Mouse (Mus musculus): ENCODE results near the gene Lgi1. TPM values are rescaled to one million over a fixed set of nuclear protein-coding genes. Genes with fewer than 3 reads are reported as not detected.

Lgi1 gene
- 0.74 and 1.2 TPM in 2 replicates for polyA plus RNA-seq (2016; fragmentation: Nextera tagmentation; extraction: Ambion mirVana)

DNA sequence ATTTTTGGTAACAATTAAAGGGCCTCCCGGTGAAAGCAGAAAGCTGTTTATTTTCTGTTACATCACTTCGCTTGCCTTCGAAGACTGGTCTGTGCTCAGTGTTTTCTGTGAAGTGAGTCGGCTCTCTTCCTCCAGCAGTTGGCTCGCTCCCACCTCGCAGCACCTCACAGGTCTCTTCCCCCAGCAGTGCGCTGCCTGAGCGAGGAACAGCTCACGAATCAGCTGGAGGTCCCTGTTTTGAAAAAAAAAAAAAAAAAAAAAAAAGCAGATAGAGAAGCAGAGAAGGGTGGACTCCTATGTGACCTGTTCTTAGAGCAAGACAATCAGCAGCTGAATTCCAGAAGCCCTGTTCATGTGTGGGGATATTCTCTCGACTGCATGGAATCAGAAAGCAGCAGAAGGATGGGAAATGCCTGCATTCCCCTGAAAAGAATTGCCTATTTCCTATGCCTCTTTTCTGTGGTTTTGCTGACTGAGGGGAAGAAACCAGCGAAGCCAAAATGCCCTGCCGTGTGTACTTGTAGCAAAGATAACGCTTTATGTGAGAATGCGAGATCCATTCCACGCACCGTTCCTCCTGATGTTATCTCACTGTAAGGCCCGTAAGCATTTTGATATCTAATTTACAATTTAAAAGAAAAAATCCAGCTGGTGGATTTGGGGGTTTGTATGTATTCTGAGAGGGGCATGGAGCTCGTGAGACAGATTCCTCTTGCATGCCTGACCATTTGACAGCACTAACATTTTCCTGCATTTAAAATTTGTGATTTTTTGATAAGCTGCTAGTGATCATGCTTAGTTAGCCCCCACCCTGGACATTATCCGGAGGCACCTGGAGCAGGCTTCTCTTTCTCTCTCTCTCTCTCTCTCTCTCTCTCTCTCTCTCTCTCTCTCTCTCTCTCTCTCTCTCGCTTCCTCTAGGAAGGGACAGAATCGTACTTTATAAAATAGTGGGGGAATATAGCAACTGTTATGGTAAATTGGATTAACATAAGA is at the start of gene Lgi1:
Gene Lgi1, plus strand, starts transcription at position 32 of the 996 bp plus-strand sequence.
- Histone ChIP-seq H3K4me1 (replicated peaks) (peaks cover 16% of the 10 kb centered on the region), H3K4me3 (replicated peaks) (peak within 1 kb of the TSS; percentile 20), H3K4me2 (peak within 1 kb of the TSS; percentile 52), H3K27me3 (peaks cover 12% of the 10 kb centered on the region), H3K9me3 (no peaks in the 10 kb centered on the region), H3K27ac (no peak within 1 kb of the TSS), H3K36me3 (no peaks in the 10 kb centered on the region), H3K9ac (replicated peaks) (no peak within 1 kb of the TSS)
- ATAC-seq (ENCODE audit: insufficient number of reproducible peaks, insufficient read depth, low FRiP score, low TSS enrichment, low read depth): no peak
- WGBS: 35% methylated on average over 21 of the region's 21 CpGs

DNA sequence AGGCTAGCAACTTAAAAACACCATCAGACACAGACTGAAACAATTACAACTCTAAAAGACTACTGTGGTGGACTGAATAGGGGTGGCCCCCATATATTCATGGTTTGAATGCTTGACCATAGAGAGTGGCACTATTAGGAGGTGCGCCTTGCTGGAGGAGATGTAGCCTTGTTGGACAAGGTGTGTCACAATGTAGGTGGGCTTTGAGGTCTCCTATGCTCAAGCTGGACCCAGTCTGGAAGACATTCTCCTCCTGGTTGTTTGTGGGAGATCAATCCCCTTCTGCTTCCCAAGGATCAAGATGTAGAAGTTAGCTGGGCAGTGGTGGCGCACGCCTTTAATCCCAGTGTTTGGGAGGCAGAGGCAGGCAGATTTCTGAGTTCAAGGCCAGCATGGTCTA is 46.6 kb upstream of the Lgi1 start:
- no peaks in the 10 kb centered on the region for H3K9me3 ChIP-seq
- no peak overlapping the region for H3K4me3 ChIP-seq (replicated peaks)
- H3K4me1 ChIP-seq (replicated peaks): 0 out of 2 replicates have a peak, but pooled peaks cover under 1% of the 10 kb centered on the region
- no peak overlapping the region for H3K4me2 ChIP-seq
- WGBS: 96% methylated on average over 3 of the region's 3 CpGs
- no peak overlapping the region for H3K27ac ChIP-seq
- H3K36me3 ChIP-seq: peaks cover 34% of the 10 kb centered on the region
- no peak overlapping the region for H3K9ac ChIP-seq (replicated peaks)
- no peak for ATAC-seq (ENCODE audit: insufficient number of reproducible peaks, insufficient read depth, low FRiP score, low TSS enrichment, low read depth)
- no peaks in the 10 kb centered on the region for H3K27me3 ChIP-seq

DNA sequence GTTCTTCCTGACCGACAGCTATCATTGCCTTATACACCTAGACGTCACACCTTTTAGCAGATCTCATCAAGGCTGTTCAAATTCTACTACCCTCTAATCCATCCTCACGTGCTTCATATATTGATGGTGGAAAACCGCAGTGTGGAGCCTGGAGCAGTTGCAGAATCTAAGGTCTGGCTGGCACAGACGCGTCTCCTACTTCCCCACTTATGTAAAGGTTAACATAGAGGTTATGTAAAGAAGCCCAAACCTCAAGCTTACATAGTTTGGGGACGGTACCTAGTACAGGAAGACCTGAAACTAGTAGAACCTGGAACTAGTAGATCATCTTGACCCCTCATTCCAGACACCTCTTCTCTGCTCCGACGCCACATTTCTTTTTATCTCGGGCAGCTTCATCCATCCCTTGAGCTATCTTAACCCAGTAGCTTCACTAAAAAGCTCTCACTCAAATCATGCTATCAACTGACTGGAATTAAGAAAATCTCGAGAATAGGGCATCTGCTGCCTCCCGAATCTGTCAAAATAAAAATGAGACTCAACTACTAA is 40.9 kb upstream of the Lgi1 start:
- peak; percentile 45 for ATAC-seq (ENCODE audit: insufficient number of reproducible peaks, insufficient read depth, low FRiP score, low TSS enrichment, low read depth)
- Histone ChIP-seq H3K9me3 (no peaks in the 10 kb centered on the region), H3K36me3 (peaks cover 11% of the 10 kb centered on the region), H3K9ac (replicated peaks) (peak overlapping the region; percentile 72), H3K4me1 (replicated peaks) (peaks cover 8% of the 10 kb centered on the region), H3K4me3 (replicated peaks) (peak overlapping the region; percentile 69), H3K27me3 (no peaks in the 10 kb centered on the region), H3K27ac (peak overlapping the region; percentile 84), H3K4me2 (peak overlapping the region; percentile 72)
- WGBS: 11% methylated on average over 12 of the region's 12 CpGs

DNA sequence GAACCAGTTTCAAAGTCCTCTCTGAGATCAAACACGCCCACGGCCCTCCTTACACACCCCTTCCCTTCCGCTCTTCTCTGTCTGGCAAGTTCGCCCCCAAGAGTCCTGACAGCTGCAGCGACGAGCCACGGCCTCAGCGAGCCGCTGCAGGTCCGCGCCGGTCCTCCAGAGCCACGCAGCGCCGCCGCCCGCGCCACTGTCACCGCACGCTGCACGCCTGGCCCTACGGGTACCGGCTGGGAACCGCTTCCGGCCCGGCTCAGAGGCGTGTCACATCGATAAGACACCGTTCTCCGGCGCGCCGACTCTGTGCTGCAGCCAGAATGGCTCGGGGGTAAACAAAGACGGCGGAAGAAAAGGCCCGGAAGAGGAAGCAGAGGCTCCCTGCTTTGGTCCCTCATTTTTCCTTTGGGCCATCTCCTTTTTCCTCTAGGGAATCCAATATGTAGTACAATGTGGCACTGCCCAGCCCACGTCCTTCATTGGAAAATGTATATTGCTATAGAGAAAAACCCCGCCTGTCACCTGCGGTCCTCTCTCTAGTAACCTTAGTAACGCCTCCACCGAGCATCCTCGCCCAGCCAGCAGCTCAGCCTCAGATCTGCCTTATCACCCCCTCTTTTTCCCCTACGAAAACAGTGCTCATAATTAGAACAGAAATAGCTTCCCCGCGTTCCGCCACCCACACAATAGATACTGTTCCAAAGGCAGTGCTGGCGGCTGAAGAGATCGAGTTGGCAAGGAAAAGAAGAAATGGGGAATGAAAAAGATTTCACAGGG is 40.2 kb upstream of the Lgi1 start, which contains the start of gene Fra10ac1:
Gene Fra10ac1, minus strand, starts transcription at position 252 of the 780 bp plus-strand sequence.
- H3K27ac ChIP-seq: peak within 1 kb of the TSS; percentile 84
- H3K4me3 ChIP-seq (replicated peaks): peak within 1 kb of the TSS; percentile 69
- WGBS: under 1% methylated on average over 49 of the region's 49 CpGs
- H3K36me3 ChIP-seq: peaks cover 5% of the 10 kb centered on the region
- H3K4me2 ChIP-seq: peak within 1 kb of the TSS; percentile 72
- H3K4me1 ChIP-seq (replicated peaks): peaks cover 8% of the 10 kb centered on the region
- peaks cover 4% of the 10 kb centered on the region; the same call in 1 of the 2 replicates for H3K9me3 ChIP-seq
- peak within 1 kb of the TSS; percentile 72 for H3K9ac ChIP-seq (replicated peaks)
- ATAC-seq (ENCODE audit: insufficient number of reproducible peaks, insufficient read depth, low FRiP score, low TSS enrichment, low read depth): peak; percentile 94
- no peaks in the 10 kb centered on the region for H3K27me3 ChIP-seq

DNA sequence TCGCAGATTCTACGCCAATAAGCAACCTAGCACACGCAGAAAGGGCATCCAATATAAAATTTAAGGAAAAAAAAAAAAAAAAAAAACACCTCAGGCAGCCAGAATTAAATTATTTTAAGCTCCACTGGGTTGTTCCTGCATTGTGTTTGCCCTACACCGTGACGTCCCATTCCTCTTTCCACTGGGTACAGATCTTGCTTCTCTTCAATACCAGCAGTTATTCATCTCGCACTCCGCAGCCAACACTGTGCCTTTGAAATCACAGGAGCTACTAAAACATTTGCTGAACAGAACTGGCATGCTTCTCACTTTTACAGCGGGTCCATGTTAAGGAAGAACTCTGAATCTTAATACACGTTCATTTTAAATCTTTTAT is 39.7 kb upstream of the Lgi1 start:
- Histone ChIP-seq H3K9me3 (peaks cover 7% of the 10 kb centered on the region), H3K9ac (replicated peaks) (peak overlapping the region; percentile 72), H3K27me3 (no peaks in the 10 kb centered on the region), H3K27ac (peak overlapping the region; percentile 84), H3K4me3 (replicated peaks) (peak overlapping the region; percentile 69), H3K4me2 (peak overlapping the region; percentile 72), H3K36me3 (peaks cover 1% of the 10 kb centered on the region), H3K4me1 (replicated peaks) (peaks cover 8% of the 10 kb centered on the region)
- no peak for ATAC-seq (ENCODE audit: insufficient number of reproducible peaks, insufficient read depth, low FRiP score, low TSS enrichment, low read depth)
- WGBS: 18% methylated on average over 9 of the region's 9 CpGs

DNA sequence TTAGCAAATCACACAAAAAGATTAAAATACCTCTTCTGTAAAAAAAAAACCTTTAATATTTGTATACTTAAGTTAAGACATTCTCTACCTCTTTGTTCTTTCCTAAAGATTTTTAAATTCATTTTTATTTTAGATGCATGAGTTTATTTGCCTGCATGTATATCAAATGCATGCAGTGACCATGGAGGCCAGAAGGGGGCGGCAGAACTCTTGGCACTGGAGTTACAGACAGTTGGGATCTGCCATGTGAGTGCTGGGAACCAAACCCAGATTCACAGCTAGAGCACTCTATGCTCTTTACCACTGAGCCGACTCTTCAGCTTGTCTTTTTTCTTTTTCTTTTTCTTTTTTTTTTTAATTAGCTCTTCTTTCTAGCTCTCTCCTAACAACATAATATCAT is 35.6 kb upstream of the Lgi1 start:
- 55% methylated on average over 2 of the region's 2 CpGs for WGBS
- Histone ChIP-seq H3K36me3 (no peaks in the 10 kb centered on the region), H3K4me1 (replicated peaks) (no peaks in the 10 kb centered on the region; the same call in 1 of the 2 replicates), H3K4me2 (no peak overlapping the region), H3K27me3 (no peaks in the 10 kb centered on the region), H3K9ac (replicated peaks) (no peak overlapping the region), H3K4me3 (replicated peaks) (no peak overlapping the region), H3K27ac (no peak overlapping the region), H3K9me3 (peaks cover 9% of the 10 kb centered on the region)
- no peak for ATAC-seq (ENCODE audit: insufficient number of reproducible peaks, insufficient read depth, low FRiP score, low TSS enrichment, low read depth)

DNA sequence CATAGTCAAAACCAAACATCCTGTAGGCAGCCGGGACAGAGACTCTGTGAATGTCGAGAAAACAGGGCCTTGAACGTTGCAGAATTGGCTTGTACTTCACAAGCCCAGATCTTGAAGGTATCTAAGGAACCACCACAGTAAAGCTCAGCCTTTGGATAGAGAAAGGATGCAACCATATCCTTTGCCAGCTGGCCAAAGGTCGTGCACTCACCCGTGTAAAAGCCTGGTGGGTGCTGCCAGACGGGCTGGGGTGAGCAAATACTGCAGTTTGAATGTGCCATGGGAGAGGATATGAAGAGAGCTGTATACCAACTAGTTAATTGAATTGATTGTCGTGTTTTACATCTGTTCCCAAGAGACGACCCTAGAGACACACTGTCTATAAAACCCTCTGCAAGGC is 32.2 kb upstream of the Lgi1 start:
- Histone ChIP-seq H3K36me3 (no peaks in the 10 kb centered on the region), H3K4me3 (replicated peaks) (no peak overlapping the region), H3K27ac (no peak overlapping the region), H3K9ac (replicated peaks) (no peak overlapping the region), H3K27me3 (no peaks in the 10 kb centered on the region), H3K4me2 (no peak overlapping the region), H3K4me1 (replicated peaks) (no peaks in the 10 kb centered on the region; the same call in 1 of the 2 replicates), H3K9me3 (peaks cover 9% of the 10 kb centered on the region)
- ATAC-seq (ENCODE audit: insufficient number of reproducible peaks, insufficient read depth, low FRiP score, low TSS enrichment, low read depth): no peak
- 26% methylated on average over 8 of the region's 8 CpGs for WGBS

DNA sequence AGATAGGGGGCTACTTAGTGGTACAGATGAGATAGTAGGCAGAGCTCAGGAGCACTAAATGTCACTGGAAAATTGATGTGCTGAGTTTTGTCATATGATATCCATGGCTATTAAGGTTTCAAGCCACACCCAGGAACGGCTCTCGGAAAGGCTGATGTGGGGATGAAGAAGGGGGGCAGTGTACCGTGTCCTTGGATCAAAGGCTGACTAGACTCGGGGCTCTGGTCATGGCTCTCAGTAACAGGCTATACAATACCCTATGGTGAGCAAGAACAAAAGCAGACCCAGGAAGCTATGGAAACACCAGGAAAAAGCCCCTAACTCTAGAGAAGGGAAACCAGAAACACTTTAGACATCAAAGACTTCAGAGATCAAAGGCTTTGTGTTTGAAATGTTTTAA is 31.8 kb upstream of the Lgi1 start:
- WGBS: 7% methylated on average over 4 of the region's 4 CpGs
- H3K36me3 ChIP-seq: no peaks in the 10 kb centered on the region
- H3K4me3 ChIP-seq (replicated peaks): no peak overlapping the region
- no peak overlapping the region for H3K27ac ChIP-seq
- no peak overlapping the region for H3K4me2 ChIP-seq
- no peaks in the 10 kb centered on the region for H3K27me3 ChIP-seq
- H3K9me3 ChIP-seq: peaks cover 9% of the 10 kb centered on the region
- no peak overlapping the region for H3K9ac ChIP-seq (replicated peaks)
- H3K4me1 ChIP-seq (replicated peaks): peaks cover 3% of the 10 kb centered on the region; the same call in 1 of the 2 replicates
- ATAC-seq (ENCODE audit: insufficient number of reproducible peaks, insufficient read depth, low FRiP score, low TSS enrichment, low read depth): no peak

DNA sequence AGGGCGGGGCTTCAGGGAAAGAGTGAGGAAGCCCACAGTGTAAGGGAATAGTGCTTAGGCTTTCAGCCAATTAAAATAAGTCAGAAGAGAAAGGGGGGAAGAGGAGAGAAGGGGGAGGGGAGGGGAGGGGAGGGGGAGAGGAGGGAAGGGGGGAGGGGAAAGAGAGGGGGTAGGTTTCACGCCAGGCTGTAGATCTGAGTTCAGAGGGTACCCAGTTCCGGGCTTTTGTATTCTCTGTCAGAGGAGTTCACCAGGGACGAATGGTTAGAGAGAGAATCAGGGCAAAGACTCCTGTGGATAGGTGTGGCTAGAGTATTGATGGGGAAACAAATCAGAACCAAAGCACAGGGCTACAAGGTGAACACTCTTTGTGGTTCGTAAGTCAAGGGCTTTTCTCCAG is 27.8 kb upstream of the Lgi1 start:
- Histone ChIP-seq H3K27me3 (no peaks in the 10 kb centered on the region), H3K9me3 (no peaks in the 10 kb centered on the region), H3K4me1 (replicated peaks) (peaks cover 4% of the 10 kb centered on the region; the same call in 1 of the 2 replicates), H3K4me2 (no peak overlapping the region), H3K36me3 (no peaks in the 10 kb centered on the region), H3K4me3 (replicated peaks) (no peak overlapping the region), H3K27ac (no peak overlapping the region), H3K9ac (replicated peaks) (no peak overlapping the region)
- 62% methylated on average over 5 of the region's 5 CpGs for WGBS
- no peak for ATAC-seq (ENCODE audit: insufficient number of reproducible peaks, insufficient read depth, low FRiP score, low TSS enrichment, low read depth)

DNA sequence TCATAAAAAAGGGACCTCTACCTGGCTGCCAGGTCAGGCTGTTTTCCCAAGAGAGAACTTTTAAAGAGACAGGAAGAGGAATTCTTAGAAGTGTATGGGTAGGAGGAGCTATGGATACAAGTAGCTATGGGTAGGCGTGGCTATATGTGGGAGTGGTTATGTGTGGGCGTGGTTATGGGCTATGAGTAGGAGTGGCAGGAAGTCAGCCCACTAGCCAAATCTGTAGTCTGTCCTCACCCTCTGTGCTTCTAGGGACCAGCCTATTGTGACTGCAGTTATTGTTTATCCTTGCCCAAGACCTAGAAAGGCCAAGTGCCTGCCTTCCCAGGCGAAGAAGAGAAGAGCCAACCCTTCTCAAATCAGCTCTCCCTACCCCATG is 26.5 kb upstream of the Lgi1 start:
- 37% methylated on average over 3 of the region's 3 CpGs for WGBS
- Histone ChIP-seq H3K27me3 (no peaks in the 10 kb centered on the region), H3K36me3 (no peaks in the 10 kb centered on the region), H3K4me2 (no peak overlapping the region), H3K9ac (replicated peaks) (no peak overlapping the region), H3K4me1 (replicated peaks) (peaks cover 4% of the 10 kb centered on the region; the same call in 1 of the 2 replicates), H3K4me3 (replicated peaks) (no peak overlapping the region), H3K27ac (no peak overlapping the region), H3K9me3 (no peaks in the 10 kb centered on the region)
- ATAC-seq (ENCODE audit: insufficient number of reproducible peaks, insufficient read depth, low FRiP score, low TSS enrichment, low read depth): no peak
